Mouse (Mus musculus): Measurements from ENCODE around the gene Atp2b2. TPM values are rescaled to one million over a fixed set of nuclear protein-coding genes. Genes with fewer than 3 reads are reported as not detected.
A peak's percentile ranks its signal among the peaks of the same experiment; 100 is the strongest.
"Not testable (repeated sequence)": the region's sequence is repeated elsewhere in the genome, so short reads cannot be mapped to it uniquely, and the experiment has no call there.

Atp2b2 gene
- total RNA-seq, 4 experiments from 2014 or later: 0.22 to 0.40 (median 0.34) TPM

- DNase-seq (ENCODE audit: low spot score in 2 of 2): no peak
Measured at GRCm38 (mm10) chr6:113721061-113721460, 321.4 kb downstream of the Atp2b2 start.

DNA sequence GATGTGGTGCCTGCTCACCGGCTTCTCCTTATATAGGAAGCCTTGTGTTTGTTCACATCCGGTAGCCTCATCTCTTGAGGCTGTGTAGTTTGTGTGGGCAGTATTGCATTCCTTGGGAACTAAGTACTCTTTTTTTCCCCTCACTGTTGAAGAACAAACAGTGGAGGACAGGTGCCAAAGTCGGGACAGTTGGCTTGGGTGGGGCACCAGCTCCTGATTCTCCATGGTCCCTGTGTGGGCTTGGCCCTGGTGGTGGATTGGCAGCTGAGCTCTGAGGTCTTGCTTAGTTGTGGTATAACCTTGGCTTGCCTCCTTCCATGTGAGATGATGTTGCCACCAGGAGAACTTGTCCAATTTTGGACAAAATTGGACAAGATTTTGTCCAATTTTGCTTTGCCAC is 322.5 kb downstream of the Atp2b2 start, which contains the start of gene Ghrl:
TSS of gene Ghrl (minus strand) at position 3 of the 400 bp plus-strand sequence.
- no peak for DNase-seq (ENCODE audit: low spot score in 2 of 2)

DNA sequence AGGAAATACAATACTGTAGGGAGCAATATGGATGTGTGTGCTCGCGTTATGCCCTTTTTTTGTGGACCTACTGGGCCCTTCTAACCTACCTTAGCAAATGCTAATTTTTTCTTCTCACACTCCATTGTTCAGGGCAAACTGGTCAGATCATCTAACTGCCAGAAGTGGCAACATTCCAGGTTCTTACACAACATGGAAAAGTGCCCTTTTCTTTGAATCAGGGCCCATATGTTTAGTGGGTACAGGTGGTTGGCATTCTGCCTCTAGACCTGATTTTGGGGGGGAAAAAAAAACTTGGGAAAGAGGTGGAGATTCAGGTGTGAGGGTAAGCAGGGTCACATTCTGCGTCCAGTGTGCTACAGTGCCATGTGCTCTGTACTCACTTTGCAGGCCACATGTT is 324.9 kb downstream of the Atp2b2 start:
- no peak for DNase-seq (ENCODE audit: low spot score in 2 of 2)

DNA sequence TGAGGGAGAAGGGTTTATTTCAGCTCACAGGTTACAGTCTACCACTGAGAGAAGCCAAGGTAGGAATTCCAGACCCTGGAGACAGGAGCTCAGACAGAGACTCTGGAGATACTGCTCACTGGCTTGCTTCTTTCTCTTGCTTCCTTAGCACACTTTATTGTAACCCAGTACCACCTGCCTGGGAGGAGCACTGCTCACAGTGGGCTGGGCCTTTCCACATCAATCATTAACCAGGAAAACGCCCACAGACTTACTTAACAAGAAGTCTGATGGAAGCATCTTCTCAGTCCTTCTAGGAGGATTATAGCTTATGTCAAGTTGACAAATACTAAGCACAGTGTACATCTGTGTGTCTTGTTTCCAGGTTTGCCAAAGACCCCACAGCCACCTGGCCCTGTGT is 327.6 kb downstream of the Atp2b2 start:
- DNase-seq (ENCODE audit: low spot score in 2 of 2): no peak

DNA sequence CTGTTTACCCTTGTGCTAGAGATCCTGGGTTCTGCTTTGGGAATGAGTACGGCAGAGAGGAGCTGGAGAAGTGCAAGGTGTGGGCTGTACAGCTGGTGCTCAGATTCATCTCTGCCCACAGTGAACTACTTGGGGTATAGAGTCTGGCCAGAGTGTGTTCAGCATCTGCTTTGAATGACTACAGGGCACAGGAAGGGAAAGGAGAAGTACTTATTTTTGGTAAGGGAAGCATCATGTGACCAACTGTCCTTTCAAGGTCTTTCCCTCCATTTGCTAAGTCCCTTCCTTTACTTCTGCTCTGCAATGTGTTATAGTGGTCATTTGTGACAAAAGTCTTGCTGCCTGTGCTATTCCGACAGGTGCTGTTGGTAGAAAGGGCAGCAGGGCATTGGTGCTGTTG is 328.1 kb downstream of the Atp2b2 start:
- DNase-seq (ENCODE audit: low spot score in 2 of 2): no peak

- not testable (repeated sequence) for DNase-seq (ENCODE audit: low spot score in 2 of 2)
Measured at GRCm38 (mm10) chr6:113713389-113713788, 329.0 kb downstream of the Atp2b2 start.

- no peak for DNase-seq (ENCODE audit: low spot score in 2 of 2)
Measured at GRCm38 (mm10) chr6:113712718-113713117, 329.7 kb downstream of the Atp2b2 start.

DNA sequence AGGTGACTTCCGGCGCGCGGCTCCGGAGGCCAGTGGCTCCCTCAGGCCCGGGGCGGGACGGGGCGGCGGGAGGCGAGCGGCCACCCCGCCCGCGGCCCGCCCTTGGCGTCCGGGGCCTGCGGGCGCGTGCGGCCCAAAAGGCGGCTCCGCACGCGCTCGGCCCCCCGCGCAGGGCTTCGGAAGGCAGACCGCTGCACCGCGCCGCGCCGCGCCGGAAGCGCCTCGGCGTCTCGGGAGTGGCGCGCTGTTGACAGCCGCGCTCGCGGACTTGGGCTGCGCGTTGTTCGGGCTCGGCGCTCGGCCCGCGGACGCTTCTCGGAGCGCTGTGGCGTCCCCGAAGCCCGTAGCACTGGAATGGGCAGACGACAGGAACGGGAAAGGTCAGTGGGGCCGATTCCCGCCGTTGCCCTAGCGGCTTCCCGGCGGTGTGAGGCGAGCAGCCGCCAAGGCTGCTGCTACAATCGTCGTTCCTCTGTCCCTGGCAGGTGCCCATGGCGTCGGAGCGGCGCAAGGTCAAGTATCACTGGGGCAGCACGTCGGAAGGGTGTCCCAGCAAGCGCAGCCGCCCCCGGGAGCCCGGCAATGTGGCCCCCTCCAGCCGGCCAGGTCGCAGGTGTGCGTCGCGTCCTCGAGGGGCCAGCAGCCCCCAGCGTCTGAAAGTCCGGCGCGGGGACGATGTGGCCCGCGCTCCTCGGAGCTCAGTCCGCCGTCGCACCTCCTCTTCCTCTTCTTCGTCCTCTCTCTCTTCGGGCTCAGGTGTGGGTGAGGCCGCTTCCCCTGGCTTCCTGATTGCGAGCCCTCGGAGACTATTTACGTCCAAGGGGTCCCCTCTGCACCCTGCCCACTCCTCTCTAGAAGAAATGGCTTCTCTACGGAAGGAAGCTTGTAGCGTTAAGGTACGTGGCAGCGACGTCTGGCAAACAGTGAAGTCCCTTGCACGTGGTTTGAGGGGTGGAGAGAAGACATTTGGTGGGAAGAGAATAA is 344.9 kb downstream of the Atp2b2 start:
- peak; percentile 7 to 25 for DNase-seq (ENCODE audit: low spot score in 2 of 2)

DNA sequence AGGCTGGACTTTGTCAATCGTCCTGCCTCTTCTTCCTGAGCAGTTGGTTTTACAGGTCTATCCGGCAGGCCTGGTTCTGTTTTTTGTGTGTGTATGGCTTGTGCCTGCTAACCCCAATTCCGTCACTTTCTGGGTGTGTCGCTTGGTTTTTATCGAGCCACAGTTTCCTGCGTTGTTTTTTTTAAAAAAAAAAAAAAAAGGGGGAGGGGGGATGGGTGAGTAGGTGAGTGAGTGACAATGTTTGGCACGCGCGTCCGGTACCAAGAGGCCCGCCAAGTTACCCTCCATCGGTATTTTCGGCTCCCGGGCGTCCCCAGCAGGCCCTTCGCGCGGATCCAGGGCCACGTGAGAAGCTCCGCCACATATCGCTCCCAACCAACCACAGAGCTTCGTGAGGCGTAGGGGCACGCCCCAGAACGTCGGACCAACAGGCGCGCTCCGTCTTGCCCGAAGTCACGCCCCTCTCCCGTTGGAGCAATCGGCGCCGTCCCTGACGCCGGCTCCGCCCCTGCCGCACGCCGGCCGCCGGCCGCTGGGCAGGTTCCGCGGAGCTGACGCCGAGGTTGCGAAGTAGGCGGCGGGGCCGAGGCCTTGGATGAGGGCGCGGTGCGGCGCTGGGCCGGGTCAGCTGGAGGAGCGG is 345.7 kb downstream of the Atp2b2 start, which contains the start of gene Tatdn2:
TSS of gene Tatdn2 (plus strand) at position 469 of the 640 bp plus-strand sequence.
- peak; percentile 92 to 97 for DNase-seq (ENCODE audit: low spot score in 2 of 2)

DNA sequence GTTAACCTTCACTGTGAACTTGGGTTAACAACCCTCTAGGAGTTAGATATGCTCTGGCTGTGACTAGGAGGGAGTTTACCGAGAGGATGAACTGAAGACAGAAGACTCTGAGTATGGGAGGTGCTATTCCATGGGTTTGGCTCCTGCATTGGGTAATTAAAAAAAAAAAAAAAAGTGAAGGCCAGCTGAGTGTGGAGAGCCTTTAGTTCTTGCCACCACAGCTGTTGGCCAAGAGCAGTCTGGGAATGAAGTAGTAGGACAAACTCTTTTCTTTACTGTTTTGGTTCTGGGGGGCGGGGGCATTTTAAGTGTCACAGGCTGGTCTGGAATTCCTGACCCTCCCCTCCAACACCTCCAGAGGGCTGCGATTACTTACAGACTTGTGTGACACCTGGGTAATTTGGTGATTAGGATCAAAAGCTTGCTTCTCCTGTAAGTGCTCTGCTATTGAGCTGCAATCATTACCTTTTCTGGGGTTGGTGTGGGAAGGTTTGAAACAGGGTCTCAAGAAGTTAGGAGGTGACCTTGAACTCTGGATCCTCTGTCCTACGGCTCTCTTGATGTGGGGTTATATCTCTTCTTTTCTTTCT is 346.6 kb downstream of the Atp2b2 start:
- DNase-seq (ENCODE audit: low spot score in 2 of 2): no peak

GRCm38 (mm10) chr6:113695203-113695602 is 347.2 kb downstream of the Atp2b2 start:
- DNase-seq (ENCODE audit: low spot score in 2 of 2): no peak

Small RNA genes within 50 kb of the gene (microRNA-seq; reads per million reads assigned to microRNA genes)
- gene Mir7042: not detected

Other genes with a start within 250 kb of the Atp2b2 start
- under 1 TPM in 1 of 4 experiments, not detected in 3; 0.20 TPM for gene Slc6a11, start 88.6 kb upstream of the Atp2b2 start, total RNA-seq (2022)
- gene Slc6a1, start 240.0 kb upstream of the Atp2b2 start, total RNA-seq (2022): under 1 TPM in 2 of 4 experiments, not detected in 2; 0.34 to 0.75 TPM